Mouse (Mus musculus) layer of hippocampus, adult 2 months (tissue): Measurements from ENCODE around the gene Gm4707. TPM values are rescaled to one million over a fixed set of nuclear protein-coding genes. Genes with fewer than 3 reads are reported as not detected.
"Not testable (repeated sequence)": the region's sequence is repeated elsewhere in the genome, so short reads cannot be mapped to it uniquely, and the experiment has no call there.

Experiments
- DNase-seq, 2 experiments: peaks; one replicate each; pipeline ENCODE4 v3.0.0; 2022; ENCODE audit warnings: low spot score in 2 of 2
- H3K27ac ChIP-seq: fragments of 200-600 bp; 2 replicates; pipeline ENCODE4 v1.8.1; 2022
- H3K4me3 ChIP-seq: fragments of 200-600 bp; 2 replicates; pipeline ENCODE4 v1.8.1; 2022; ENCODE audit warnings: mild to moderate bottlenecking
- CTCF ChIP-seq: fragments of 200-600 bp; conservative IDR thresholded peaks from 2 replicates; pipeline ENCODE4 v1.8.1; 2022; ENCODE audit warnings: antibody characterized with exemption, mild to moderate bottlenecking, moderate library complexity
- total RNA-seq, 2 experiments: library from RNA; stranded (reverse); gene quantifications; 2 replicates each; pipeline ENCODE4 v1.2.3; 2021

Gm4707 gene
- total RNA-seq, 2 experiments from 2014 or later: 1.3 to 2.6 TPM

- DNase-seq: no peak
- Histone ChIP-seq H3K4me3 (peak overlapping the region; percentile 99), H3K27ac (peak overlapping the region; percentile 99; the same call in 1 of the 2 replicates)
- no peak for TF ChIP-seq CTCF
These were observed 16.8 kb upstream of the Gm4707 start for GRCm38 (mm10) chr17:71476346-71477020.

DNA sequence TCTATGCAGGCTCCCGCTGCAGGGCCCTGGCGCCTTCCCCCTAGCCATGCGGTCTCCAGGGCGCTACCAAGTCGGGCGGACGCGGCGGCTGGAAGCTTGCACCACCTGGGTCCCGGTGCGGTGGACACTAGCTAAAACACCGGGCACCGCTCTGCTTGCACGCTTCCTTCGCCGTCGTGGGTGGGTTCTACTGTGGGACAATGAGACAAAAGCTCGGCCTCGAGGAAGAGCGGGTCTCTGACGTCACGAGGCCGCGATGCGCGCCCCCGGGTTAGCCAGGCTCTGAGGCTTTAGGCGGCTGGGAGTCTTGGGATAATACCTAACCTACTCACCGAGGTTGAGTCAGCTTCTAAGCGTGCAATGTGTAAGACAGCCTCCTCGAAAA is 16.0 kb upstream of the Gm4707 start:
- H3K4me3 ChIP-seq: peak overlapping the region; percentile 99
- peak; percentile 32 to 58 for DNase-seq

GRCm38 (mm10) chr17:71474762-71475704 is 15.3 kb upstream of the Gm4707 start, which contains the start of gene Smchd1:
Smchd1 (minus strand) TSS chr17:71475343.
- DNase-seq: peak; percentile 85 to 91
- TF ChIP-seq CTCF: peak; percentile 1; the same call in 1 of the 2 replicates
- H3K27ac ChIP-seq: peak within 1 kb of the TSS; percentile 99
- H3K4me3 ChIP-seq: peak within 1 kb of the TSS; percentile 99

More for the DNA sequence above, 16.0 kb upstream of the Gm4707 start:
- no peak for TF ChIP-seq CTCF
- H3K27ac ChIP-seq: peak overlapping the region; percentile 99

- DNase-seq: no peak
- H3K4me3 ChIP-seq: peak overlapping the region; percentile 99
- no peak for TF ChIP-seq CTCF
- no peak overlapping the region for H3K27ac ChIP-seq
These were observed 14.4 kb upstream of the Gm4707 start for GRCm38 (mm10) chr17:71474128-71474527.

DNA sequence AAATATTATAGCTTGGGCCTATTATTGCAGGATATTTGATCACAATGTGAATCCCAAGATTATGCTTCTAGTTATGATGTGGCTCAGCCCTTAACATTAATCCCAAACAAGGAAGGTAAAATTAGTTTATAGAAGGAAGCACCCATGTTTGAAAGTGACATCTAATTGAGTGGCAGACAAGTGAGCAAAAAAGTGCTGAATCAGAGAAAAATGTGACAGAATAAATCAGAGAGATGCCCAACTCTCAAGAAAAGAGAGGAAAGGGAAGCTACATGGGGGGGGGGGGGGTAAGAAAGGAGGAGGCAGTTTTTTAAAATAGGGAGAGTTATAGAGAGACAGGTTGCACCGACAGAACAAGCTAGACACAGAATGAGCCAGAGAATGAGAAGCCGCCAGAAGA is 11.5 kb upstream of the Gm4707 start:
- Histone ChIP-seq H3K27ac (no peak overlapping the region), H3K4me3 (no peak overlapping the region)
- peak in 1 of 2 experiments; percentile 32 for DNase-seq
- no peak for TF ChIP-seq CTCF

DNA sequence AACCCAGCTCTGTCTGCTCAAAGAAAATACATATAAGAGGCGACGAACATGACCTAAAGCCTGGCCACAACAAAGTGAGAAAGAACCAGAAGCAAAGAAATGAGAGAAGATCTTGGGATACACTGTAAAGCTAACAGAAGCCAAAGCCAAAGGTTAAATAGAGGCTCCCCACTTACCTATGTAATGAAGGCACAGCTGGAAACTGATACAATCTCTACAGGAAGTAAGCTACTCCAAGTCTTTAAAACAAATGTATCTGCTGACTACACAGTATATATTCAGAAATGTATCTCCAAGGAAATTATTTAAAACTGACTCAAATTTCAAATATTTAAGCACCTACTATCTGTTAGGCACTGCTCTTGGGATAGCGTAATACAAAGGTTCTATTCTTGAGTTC is 594 bp upstream of the Gm4707 start:
- no peak overlapping the region for H3K27ac ChIP-seq
- H3K4me3 ChIP-seq: no peak overlapping the region
- TF ChIP-seq CTCF: no peak

GRCm38 (mm10) chr17:71457361-71457760 is 2.4 kb downstream of the Gm4707 start:
- not testable (repeated sequence) for DNase-seq, H3K27ac ChIP-seq, H3K4me3 ChIP-seq

More for the DNA sequence above, 594 bp upstream of the Gm4707 start:
- DNase-seq: no peak

GRCm38 (mm10) chr17:71445191-71445590 is 14.5 kb downstream of the Gm4707 start:
- TF ChIP-seq CTCF: no peak
- Histone ChIP-seq H3K4me3 (no peak overlapping the region), H3K27ac (no peak overlapping the region)
- no peak for DNase-seq

GRCm38 (mm10) chr17:71444718-71445117 is 15.0 kb downstream of the Gm4707 start:
- H3K4me3 ChIP-seq: no peak overlapping the region
- no peak overlapping the region for H3K27ac ChIP-seq
- no peak for DNase-seq
- peak; percentile 67 for TF ChIP-seq CTCF

- no peak for DNase-seq
- H3K4me3 ChIP-seq: no peak overlapping the region
- no peak overlapping the region for H3K27ac ChIP-seq
- no peak for TF ChIP-seq CTCF
These were observed 15.6 kb downstream of the Gm4707 start for GRCm38 (mm10) chr17:71444126-71444525.

DNA sequence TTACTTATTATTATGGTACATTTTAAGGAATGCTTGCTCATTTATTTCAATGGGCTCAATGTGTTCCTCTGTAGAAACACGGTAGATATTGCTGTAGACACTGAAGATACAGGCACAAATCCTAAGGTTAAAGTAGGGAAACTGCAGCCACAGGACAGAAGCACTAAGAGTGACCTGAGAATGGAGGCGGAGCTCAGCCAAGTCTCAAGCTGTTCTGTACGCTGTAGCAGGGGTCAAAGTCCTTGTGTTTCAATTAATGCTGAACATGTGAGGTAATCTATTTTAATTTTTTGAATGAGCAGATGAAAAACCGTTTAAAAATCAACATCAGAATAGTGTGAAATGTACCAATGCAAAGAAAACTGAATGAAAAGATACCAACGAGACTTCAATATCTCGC is 16.4 kb downstream of the Gm4707 start:
- no peak for TF ChIP-seq CTCF
- H3K4me3 ChIP-seq: no peak overlapping the region

GRCm38 (mm10) chr17:71422502-71422901 is 37.2 kb downstream of the Gm4707 start:
- not testable (repeated sequence) for H3K27ac ChIP-seq, DNase-seq, H3K4me3 ChIP-seq

More for the DNA sequence above, 16.4 kb downstream of the Gm4707 start:
- H3K27ac ChIP-seq: no peak overlapping the region
- no peak for DNase-seq

GRCm38 (mm10) chr17:71419448-71419847 is 40.3 kb downstream of the Gm4707 start:
- H3K4me3 ChIP-seq, DNase-seq, H3K27ac ChIP-seq: not testable (repeated sequence)

DNA sequence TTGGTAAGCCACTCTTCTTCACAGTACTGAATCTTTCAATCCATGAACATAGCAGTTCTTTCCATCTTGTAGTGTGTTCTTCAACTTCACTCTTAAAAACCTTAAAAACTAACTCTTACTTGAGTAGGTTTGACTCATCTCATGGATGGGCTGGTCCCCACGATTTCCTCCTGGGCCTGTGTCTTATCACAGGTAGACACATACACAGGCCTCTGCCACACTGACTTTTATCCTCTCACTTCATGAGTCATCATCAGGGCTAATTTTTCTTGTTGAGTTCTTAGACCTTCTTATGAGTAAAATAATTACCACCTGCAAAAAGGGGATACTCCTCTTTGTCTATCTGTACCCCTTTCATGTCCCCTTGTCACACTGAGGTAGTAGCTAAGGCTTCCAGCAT is 42.7 kb downstream of the Gm4707 start:
- no peak for TF ChIP-seq CTCF
- no peak for DNase-seq
- Histone ChIP-seq H3K4me3 (no peak overlapping the region), H3K27ac (no peak overlapping the region)

Other genes with a start within 250 kb of the Gm4707 start
- 1 to 10 TPM; 1.9 to 2.3 TPM for gene Emilin2, start 147.9 kb downstream of the Gm4707 start, total RNA-seq
- 10 to 100 TPM; 34.6 to 40.0 TPM for gene Smchd1, start 15.4 kb upstream of the Gm4707 start, total RNA-seq
- gene Ndc80, start 66.9 kb upstream of the Gm4707 start, total RNA-seq: under 1 TPM; 0.49 to 0.90 TPM
- 1 to 10 TPM in 1 of 2 experiments, under 1 TPM in 1; 1.00 to 1.2 TPM for gene Spdya, start 92.1 kb upstream of the Gm4707 start, total RNA-seq
- gene Wdr43, start 156.0 kb upstream of the Gm4707 start, total RNA-seq: 10 to 100 TPM; 28.2 TPM
- 1 to 10 TPM; 1.2 to 1.3 TPM for gene Togaram2, start 213.3 kb upstream of the Gm4707 start, total RNA-seq